Mouse (Mus musculus) embryonic facial prominence, embryonic 13.5 days (tissue): ENCODE results near the gene Olfr15. TPM values are rescaled to one million over a fixed set of nuclear protein-coding genes. Genes with fewer than 3 reads are reported as not detected.
"Not testable (repeated sequence)": the region's sequence is repeated elsewhere in the genome, so short reads cannot be mapped to it uniquely, and the experiment has no call there.

Experiments
- ATAC-seq: fragments of 200-750 bp; cut with Nextera tagmentation; 2 replicates; pipeline ENCODE4 v1.8.0; 2017; ENCODE audit warnings: low read depth; ENCODE audit not compliant: insufficient number of reproducible peaks, insufficient read depth, low FRiP score, low TSS enrichment
- H3K27ac ChIP-seq: fragments of 300-500 bp; sonication (generic); 2 replicates; pipeline ENCODE4 v1.5.1; 2015; ENCODE audit warnings: moderate library complexity, mild to moderate bottlenecking, inconsistent platforms
- H3K27me3 ChIP-seq: fragments of 300-500 bp; sonication (generic); 2 replicates; pipeline ENCODE4 v1.6.1; 2015; ENCODE audit warnings: mild to moderate bottlenecking, inconsistent platforms
- H3K36me3 ChIP-seq: fragments of 300-500 bp; sonication (generic); 2 replicates; pipeline ENCODE4 v1.6.1; 2015; ENCODE audit warnings: mild to moderate bottlenecking, inconsistent platforms
- H3K4me1 ChIP-seq: fragments of 300-500 bp; sonication (generic); 2 replicates; pipeline ENCODE4 v1.6.1; 2015; ENCODE audit warnings: inconsistent platforms
- H3K4me2 ChIP-seq: fragments of 300-500 bp; sonication (generic); 2 replicates; pipeline ENCODE4 v1.6.1; 2015; ENCODE audit warnings: moderate library complexity, mild to moderate bottlenecking, inconsistent platforms
- H3K4me3 ChIP-seq: fragments of 300-500 bp; sonication (generic); 2 replicates; pipeline ENCODE4 v1.5.1; 2015; ENCODE audit warnings: mild to moderate bottlenecking, inconsistent platforms
- H3K9ac ChIP-seq: fragments of 300-500 bp; sonication (generic); 2 replicates; pipeline ENCODE4 v1.6.1; 2015; ENCODE audit warnings: mild to moderate bottlenecking, inconsistent platforms
- H3K9me3 ChIP-seq: fragments of 300-500 bp; sonication (generic); 2 replicates; pipeline ENCODE4 v1.6.1; 2016; ENCODE audit warnings: inconsistent platforms
- whole genome bisulfite sequencing: fragments of 180-500 bp; shearing (Covaris S2); methylation state at CpG from one replicate; pipeline ENCODE4 v1.1.7; 2015; ENCODE audit warnings: mixed read lengths; 5-methylcytosine and 5-hydroxymethylcytosine counted together
- polyA plus RNA-seq: library from polyadenylated mRNA; unstranded; fragments of >200 nt; fragmentation: Nextera tagmentation; extraction: Ambion mirVana; gene quantifications from 2 replicates; pipeline ENCODE4 v1.2.1, GENCODE M21; 2015

The Olfr15 gene
- polyA plus RNA-seq, 1 experiment from 2014 or later: 0.77 TPM

DNA sequence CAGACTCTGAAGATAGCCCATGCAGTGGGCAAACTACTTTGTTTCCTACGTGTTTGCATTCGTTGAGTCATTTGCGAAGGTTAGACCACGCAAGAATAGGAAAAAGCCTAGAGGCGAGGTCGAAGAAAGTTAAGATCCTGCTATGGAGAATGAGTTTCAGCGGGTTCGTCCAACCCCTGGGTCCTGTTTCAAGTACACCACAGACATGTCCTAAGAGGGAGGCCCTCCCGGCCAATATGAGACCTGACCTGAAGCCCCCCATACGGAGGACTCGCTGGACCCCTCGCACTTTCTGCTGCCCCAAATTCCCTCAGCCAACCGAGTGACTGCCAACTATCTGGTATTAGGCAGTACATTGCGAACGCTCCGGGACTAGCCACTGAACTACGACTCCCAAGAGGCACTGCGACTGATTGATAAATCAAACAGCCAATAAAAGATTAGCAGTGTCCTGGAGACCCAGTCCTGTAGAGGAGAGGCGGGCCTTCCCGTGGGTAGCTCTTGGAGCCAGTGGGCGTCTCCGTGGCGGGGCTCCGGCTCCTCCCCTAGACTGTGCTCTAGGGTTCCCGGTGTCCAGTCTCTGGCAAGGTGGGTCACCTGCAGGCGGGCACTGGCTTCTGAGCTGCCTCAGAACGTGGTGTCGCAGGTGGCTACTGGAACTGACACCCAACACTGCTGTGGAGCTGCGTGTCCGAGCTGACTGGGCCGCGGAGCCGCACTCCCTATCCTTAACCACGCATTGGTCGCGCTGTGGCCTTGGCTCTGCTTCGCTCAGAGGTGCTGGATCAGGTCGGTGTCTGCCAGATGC, 16.2 kb downstream of the Olfr15 start, which contains the start of gene Zfp174:
Gene Zfp174, plus strand, starts transcription at position 558 of the 808 bp plus-strand sequence.
- peak within 1 kb of the TSS; percentile 67 for H3K4me3 ChIP-seq
- 2% methylated on average over 38 of the region's 38 CpGs for WGBS

DNA sequence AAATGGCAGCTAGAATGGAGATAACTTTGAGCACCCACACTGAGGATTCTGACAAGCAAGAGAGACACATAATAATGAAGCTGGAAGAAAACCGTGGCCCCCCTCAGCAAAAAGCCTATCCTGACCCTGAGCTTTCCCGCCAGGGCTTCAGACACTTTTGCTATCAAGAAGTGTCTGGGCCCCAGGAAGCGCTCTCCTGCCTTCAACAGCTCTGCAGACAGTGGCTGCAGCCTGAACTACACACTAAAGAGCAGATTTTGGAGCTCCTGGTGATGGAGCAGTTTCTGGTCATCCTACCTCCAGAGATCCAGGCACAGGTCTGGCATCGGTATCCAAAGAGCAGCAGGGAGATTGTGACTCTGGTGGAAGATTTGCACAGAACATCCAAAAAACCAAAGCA, 17.2 kb downstream of the Olfr15 start:
- Histone ChIP-seq H3K9me3 (no peaks in the 10 kb centered on the region), H3K27ac (no peak overlapping the region), H3K27me3 (no peaks in the 10 kb centered on the region), H3K4me3 (peak overlapping the region; percentile 67), H3K4me2 (peak overlapping the region; percentile 67), H3K4me1 (peaks cover 11% of the 10 kb centered on the region; the same call in 1 of the 2 replicates), H3K36me3 (no peaks in the 10 kb centered on the region), H3K9ac (peak overlapping the region; percentile 82)
- 70% methylated on average over 4 of the region's 4 CpGs for WGBS
- no peak for ATAC-seq

More for the DNA sequence above, 16.2 kb downstream of the Olfr15 start, which contains the start of gene Zfp174:
- Histone ChIP-seq H3K36me3 (no peaks in the 10 kb centered on the region), H3K9ac (peak within 1 kb of the TSS; percentile 82), H3K9me3 (no peaks in the 10 kb centered on the region), H3K4me2 (peak within 1 kb of the TSS; percentile 67), H3K4me1 (peaks cover 11% of the 10 kb centered on the region; the same call in 1 of the 2 replicates), H3K27ac (no peak within 1 kb of the TSS), H3K27me3 (no peaks in the 10 kb centered on the region)
- ATAC-seq: peak; percentile 98

- H3K27me3 ChIP-seq: no peaks in the 10 kb centered on the region
- no peaks in the 10 kb centered on the region for H3K9me3 ChIP-seq
- H3K4me3 ChIP-seq: no peak overlapping the region
- H3K4me1 ChIP-seq: peaks cover 11% of the 10 kb centered on the region; the same call in 1 of the 2 replicates
- H3K27ac ChIP-seq: no peak overlapping the region
- H3K4me2 ChIP-seq: no peak overlapping the region
- 70% methylated on average over 3 of the region's 3 CpGs for WGBS
- no peaks in the 10 kb centered on the region for H3K36me3 ChIP-seq
- no peak for ATAC-seq
- H3K9ac ChIP-seq: no peak overlapping the region
Observed at GRCm38 (mm10) chr16:3848416-3848815, 17.7 kb downstream of the Olfr15 start.

- H3K27me3 ChIP-seq, H3K4me2 ChIP-seq, H3K9me3 ChIP-seq, H3K36me3 ChIP-seq, H3K27ac ChIP-seq, ATAC-seq, H3K4me3 ChIP-seq, H3K9ac ChIP-seq: not testable (repeated sequence)
- WGBS: 87% methylated on average over 13 of the region's 13 CpGs
- H3K4me1 ChIP-seq: peaks cover 11% of the 10 kb centered on the region; the same call in 1 of the 2 replicates
Observed at GRCm38 (mm10) chr16:3851301-3851700, 20.6 kb downstream of the Olfr15 start.

DNA sequence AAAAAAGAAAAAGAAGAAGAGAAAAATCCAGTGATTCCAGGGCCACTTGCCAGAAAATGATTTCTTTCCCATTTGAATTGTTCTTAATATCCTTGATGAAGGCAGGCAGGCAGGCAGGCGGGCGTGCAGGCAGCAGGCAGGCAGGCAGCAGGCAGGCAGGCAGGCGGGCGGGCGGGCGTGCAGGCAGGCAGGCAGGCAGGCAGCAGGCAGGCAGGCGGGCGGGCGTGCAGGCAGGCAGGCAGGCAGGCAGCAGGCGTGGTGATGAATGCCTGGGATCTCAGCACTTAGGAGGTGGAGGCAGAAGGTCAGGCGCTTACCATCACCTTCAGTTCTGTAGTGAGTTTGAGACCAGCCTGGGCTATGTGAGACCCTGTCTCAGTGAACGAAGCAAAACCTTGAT, 21.9 kb downstream of the Olfr15 start:
- H3K9me3 ChIP-seq: no peaks in the 10 kb centered on the region
- WGBS: 31% methylated on average over 12 of the region's 12 CpGs
- H3K36me3 ChIP-seq: peaks cover 15% of the 10 kb centered on the region; the same call in 1 of the 2 replicates

DNA sequence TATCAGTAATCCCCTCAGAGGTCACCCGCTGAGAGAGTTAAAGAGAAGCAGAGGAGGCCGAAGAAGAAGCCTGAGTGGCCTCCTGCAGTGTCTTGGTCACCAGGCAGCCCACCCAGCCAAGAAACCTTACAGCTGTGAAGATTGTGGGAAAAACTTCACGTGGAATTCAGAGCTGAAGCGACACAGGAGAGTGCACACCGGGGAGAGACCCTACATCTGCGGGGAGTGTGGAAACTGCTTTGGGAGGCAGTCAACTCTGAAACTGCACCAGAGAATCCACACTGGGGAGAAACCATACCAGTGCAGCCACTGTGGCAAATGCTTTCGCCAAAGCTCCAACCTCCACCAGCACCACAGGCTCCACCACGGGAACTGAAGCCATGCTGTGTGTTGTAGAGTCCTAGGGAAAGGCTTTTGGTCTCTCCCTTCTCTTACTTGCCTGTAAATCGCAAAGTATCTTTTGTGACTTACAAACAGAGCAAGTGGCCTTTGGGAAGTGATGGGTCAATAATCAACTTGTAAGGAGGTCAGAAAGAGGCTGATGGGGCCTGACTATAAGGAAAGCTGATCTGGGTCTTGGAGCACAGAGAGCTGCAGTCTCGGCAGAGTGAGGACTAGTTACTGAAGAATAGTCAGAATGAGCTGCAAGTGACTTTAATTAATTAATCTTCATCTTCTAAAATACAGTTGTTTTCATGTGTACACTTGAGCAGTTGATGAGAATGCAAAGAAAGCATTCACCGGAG, 23.9 kb downstream of the Olfr15 start:
- H3K4me1 ChIP-seq: 0 out of 2 replicates have a peak, but pooled peaks cover 2% of the 10 kb centered on the region
- H3K9ac ChIP-seq: no peak overlapping the region
- no peak overlapping the region for H3K4me2 ChIP-seq
- no peaks in the 10 kb centered on the region for H3K27me3 ChIP-seq
- H3K36me3 ChIP-seq: peaks cover 15% of the 10 kb centered on the region; the same call in 1 of the 2 replicates
- no peak for ATAC-seq
- H3K9me3 ChIP-seq: no peaks in the 10 kb centered on the region
- H3K27ac ChIP-seq: no peak overlapping the region
- WGBS: 59% methylated on average over 11 of the region's 11 CpGs
- no peak overlapping the region for H3K4me3 ChIP-seq

More for the DNA sequence above, 21.9 kb downstream of the Olfr15 start:
- no peak for ATAC-seq
- Histone ChIP-seq H3K9ac (no peak overlapping the region), H3K4me1 (peaks cover 7% of the 10 kb centered on the region; the same call in 1 of the 2 replicates), H3K4me3 (no peak overlapping the region), H3K27me3 (no peaks in the 10 kb centered on the region), H3K4me2 (no peak overlapping the region), H3K27ac (no peak overlapping the region)

- no peaks in the 10 kb centered on the region for H3K27me3 ChIP-seq
- H3K4me3 ChIP-seq: no peak overlapping the region
- no peaks in the 10 kb centered on the region for H3K9me3 ChIP-seq
- H3K9ac ChIP-seq: no peak overlapping the region
- H3K27ac ChIP-seq: no peak overlapping the region
- no peak overlapping the region for H3K4me2 ChIP-seq
- H3K36me3 ChIP-seq: peaks cover 18% of the 10 kb centered on the region
- H3K4me1 ChIP-seq: 0 out of 2 replicates have a peak, but pooled peaks cover 2% of the 10 kb centered on the region
- ATAC-seq: no peak
- 94% methylated on average over 1 of the region's 1 CpGs for WGBS
Observed at GRCm38 (mm10) chr16:3855776-3856175, 25.1 kb downstream of the Olfr15 start.

DNA sequence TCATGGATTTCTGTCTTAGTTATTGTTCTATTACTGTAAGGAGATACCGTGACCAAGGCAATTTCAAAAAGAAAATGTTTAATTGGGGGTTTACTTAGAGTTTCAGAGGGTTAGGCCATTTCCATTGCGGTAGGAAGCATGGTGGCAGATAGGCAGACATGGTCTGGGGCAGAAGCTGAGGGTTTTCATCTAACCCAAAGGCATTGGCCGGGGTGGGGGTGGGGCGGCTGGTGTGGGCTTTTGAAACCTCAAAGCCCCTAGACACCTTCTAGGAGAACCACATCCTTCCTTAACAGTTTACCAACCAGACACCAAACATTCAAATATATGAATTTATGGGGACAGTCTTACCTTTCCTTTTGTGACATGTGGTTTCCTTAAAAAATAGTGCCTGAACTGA, 28.6 kb downstream of the Olfr15 start:
- H3K27me3 ChIP-seq: no peaks in the 10 kb centered on the region
- peaks cover 32% of the 10 kb centered on the region for H3K36me3 ChIP-seq
- H3K9me3 ChIP-seq: no peaks in the 10 kb centered on the region
- no peak overlapping the region for H3K27ac ChIP-seq
- H3K9ac ChIP-seq: no peak overlapping the region
- no peak overlapping the region for H3K4me3 ChIP-seq
- no peak overlapping the region for H3K4me2 ChIP-seq
- 88% methylated on average over 4 of the region's 4 CpGs for WGBS
- 0 out of 2 replicates have a peak, but pooled peaks cover 2% of the 10 kb centered on the region for H3K4me1 ChIP-seq
- no peak for ATAC-seq

DNA sequence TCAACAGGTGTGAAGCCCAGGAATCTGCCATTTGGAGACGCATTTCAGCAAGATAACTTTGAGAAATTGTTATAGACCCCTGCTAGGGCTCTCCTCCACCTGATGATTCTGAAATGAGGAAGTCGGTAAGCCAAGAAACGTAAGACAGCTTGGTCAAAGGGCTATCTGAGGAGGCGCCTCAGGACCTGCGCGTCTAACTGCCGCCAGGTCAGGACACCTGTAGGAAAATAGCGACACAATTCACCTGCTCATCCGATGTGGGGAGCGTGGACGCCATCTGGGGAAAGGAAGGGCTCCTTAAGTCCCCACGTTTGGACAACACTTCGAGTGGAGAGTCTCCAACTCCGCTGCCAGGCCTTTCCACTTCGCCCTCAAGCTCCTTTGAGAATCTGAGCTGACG, 41.1 kb downstream of the Olfr15 start:
- H3K4me3 ChIP-seq: peak overlapping the region; percentile 58
- H3K9ac ChIP-seq: peak overlapping the region; percentile 77
- H3K9me3 ChIP-seq: no peaks in the 10 kb centered on the region
- peaks cover 14% of the 10 kb centered on the region for H3K4me1 ChIP-seq
- ATAC-seq: no peak
- peak overlapping the region; percentile 33; the same call in 1 of the 2 replicates for H3K27ac ChIP-seq
- peak overlapping the region; percentile 91 for H3K4me2 ChIP-seq
- no peaks in the 10 kb centered on the region for H3K27me3 ChIP-seq
- H3K36me3 ChIP-seq: peaks cover 24% of the 10 kb centered on the region
- WGBS: 2% methylated on average over 16 of the region's 16 CpGs

DNA sequence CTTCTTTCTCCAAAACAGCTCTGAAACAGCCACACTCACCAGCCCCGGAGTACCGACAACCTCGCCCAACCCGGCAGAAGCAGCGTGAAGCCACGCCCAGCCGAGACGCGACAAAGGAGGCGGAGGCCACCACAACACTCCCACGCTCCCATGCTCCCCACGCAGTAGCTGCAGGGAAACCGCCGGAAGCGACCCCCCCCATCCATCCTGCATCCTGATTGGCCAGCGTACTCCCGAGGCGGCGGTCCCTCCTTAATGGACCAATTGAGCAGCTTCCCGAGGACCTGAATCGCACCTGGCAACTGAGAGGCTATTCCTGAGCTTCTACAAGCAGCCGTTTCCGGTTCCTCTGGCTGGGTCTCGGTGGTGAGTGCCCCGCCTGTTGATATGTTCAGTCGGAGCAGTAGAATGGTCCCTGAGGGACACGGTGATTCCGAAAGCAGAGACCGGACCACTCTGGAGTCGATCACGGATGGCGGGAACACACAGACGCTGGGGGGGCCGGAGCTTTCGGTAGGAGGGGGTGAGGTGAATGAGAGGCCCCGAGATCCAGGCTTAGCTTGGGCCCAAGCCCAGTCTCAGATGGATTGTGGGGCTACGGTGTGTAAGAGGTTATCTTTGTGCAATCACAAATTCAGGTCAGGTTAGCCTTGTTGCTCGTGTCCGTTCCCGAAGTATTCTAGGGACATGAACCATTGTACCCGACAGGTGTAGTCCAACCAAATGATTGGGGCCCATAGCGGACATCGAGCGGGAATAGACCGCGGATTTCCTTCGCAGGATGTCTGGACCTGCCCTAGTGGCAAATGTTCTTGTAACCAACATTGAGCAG, 41.8 kb downstream of the Olfr15 start, which contains the start of gene Naa60:
Gene Naa60, plus strand, starts transcription at position 160 of the 832 bp plus-strand sequence.
- ATAC-seq: peak; percentile 94
- WGBS: 7% methylated on average over 47 of the region's 47 CpGs
- Histone ChIP-seq H3K9ac (peak within 1 kb of the TSS; percentile 77), H3K36me3 (peaks cover 21% of the 10 kb centered on the region), H3K27me3 (no peaks in the 10 kb centered on the region), H3K4me3 (peak within 1 kb of the TSS; percentile 58), H3K4me1 (peaks cover 14% of the 10 kb centered on the region), H3K4me2 (peak within 1 kb of the TSS; percentile 91), H3K9me3 (no peaks in the 10 kb centered on the region), H3K27ac (peak within 1 kb of the TSS; percentile 33; the same call in 1 of the 2 replicates)

- H3K4me2 ChIP-seq: no peak overlapping the region
- 94% methylated on average over 4 of the region's 4 CpGs for WGBS
- no peak overlapping the region for H3K9ac ChIP-seq
- H3K27ac ChIP-seq: no peak overlapping the region
- H3K36me3 ChIP-seq: peaks cover 15% of the 10 kb centered on the region; the same call in 1 of the 2 replicates
- peaks cover 12% of the 10 kb centered on the region for H3K4me1 ChIP-seq
- no peaks in the 10 kb centered on the region for H3K27me3 ChIP-seq
- no peak overlapping the region for H3K4me3 ChIP-seq
- H3K9me3 ChIP-seq: no peaks in the 10 kb centered on the region
- no peak for ATAC-seq
Observed at GRCm38 (mm10) chr16:3876346-3876745, 45.7 kb downstream of the Olfr15 start.
